Mouse (Mus musculus): ENCODE measurements around the gene Arid1b. TPM values are rescaled to one million over a fixed set of nuclear protein-coding genes. Genes with fewer than 3 reads are reported as not detected.

The Arid1b gene
- polyA plus RNA-seq, 1 experiment from 2014 or later = 12.2 TPM

GRCm38 (mm10) chr17:5216965-5217546, 222.9 kb downstream of the Arid1b start:
- H3K9me3 ChIP-seq (ENCODE audit: control insufficient read depth, low read length) = no peaks in the 10 kb centered on the region
- H3K27ac ChIP-seq (ENCODE audit: low read depth, low read length) = no peak overlapping the region
- peak; percentile 44; the same call in 1 of the 2 replicates for ATAC-seq (ENCODE audit: low FRiP score)
- DNase-seq (ENCODE audit: low spot score, missing footprints) = no peak
- H3K4me1 ChIP-seq (ENCODE audit: control insufficient read depth, insufficient read depth, low read length) = peaks cover 2% of the 10 kb centered on the region; the same call in 1 of the 2 replicates
- no peaks in the 10 kb centered on the region for H3K27me3 ChIP-seq (ENCODE audit: control insufficient read depth, insufficient read depth, low read length)
- H3K4me3 ChIP-seq (ENCODE audit: low read depth, low read length) = no peak overlapping the region
- WGBS = 40% methylated on average over 10 of the region's 10 CpGs
- H3K9ac ChIP-seq (ENCODE audit: low read length) = no peak overlapping the region
- H3K36me3 ChIP-seq (ENCODE audit: control insufficient read depth, insufficient read depth, low read length) = no peaks in the 10 kb centered on the region
- no peak overlapping the region for H3K4me2 ChIP-seq

DNA sequence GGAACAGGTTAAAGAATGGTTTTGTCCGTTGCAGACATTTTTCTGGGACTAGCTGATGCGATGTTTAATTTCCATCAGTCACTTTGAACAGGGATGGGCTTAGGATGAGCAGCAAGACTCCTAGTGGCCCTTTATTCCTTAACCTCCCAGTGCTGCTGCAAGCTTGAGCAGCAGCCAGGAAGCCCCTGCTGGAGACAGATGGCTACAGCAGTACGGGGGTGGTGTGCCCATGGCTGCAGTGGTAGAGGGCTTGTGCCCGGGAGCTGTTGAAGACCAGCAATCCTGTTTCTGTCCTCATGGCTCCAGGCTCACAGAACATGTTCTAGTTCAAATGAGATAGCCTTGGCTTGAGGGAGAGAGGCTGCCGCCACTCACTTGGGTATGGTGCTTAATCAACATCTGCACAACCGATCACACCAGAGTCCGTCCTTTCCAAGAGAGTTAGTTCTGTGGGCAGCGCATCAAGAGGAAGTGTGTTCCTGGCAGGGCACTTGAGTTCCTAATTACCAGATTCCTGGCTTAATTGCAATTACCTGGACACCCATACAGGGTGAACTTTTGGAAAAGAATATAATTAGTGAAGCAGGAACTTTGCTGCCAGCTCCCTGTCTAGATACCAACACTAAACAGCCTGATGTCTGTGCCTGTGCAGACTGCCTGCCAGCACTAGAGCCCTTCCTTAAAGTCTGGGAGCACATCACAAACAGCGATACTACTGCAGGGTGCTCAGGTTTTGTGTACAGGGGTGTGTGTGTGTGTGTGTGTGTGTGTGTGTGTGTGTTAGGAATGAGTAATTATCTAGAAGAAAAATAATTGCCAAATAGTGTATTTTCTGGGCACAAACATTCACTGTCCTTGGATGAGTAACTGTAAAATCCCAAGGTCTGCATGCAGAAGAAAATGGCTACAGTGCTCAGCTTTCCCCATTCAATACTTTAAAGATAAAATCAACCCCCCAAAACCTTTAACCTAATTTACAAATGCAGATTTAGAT, 224.0 kb downstream of the Arid1b start:
- no peaks in the 10 kb centered on the region for H3K36me3 ChIP-seq (ENCODE audit: control insufficient read depth, insufficient read depth, low read length)
- H3K4me2 ChIP-seq = no peak overlapping the region
- WGBS = 82% methylated on average over 9 of the region's 9 CpGs
- no peak overlapping the region for H3K4me3 ChIP-seq (ENCODE audit: low read depth, low read length)
- ATAC-seq (ENCODE audit: low FRiP score) (0 out of 2 replicates have a peak, but pooled peaks have one; percentile 44), DNase-seq (ENCODE audit: low spot score, missing footprints) (no peak)
- no peaks in the 10 kb centered on the region for H3K9me3 ChIP-seq (ENCODE audit: control insufficient read depth, low read length)
- H3K9ac ChIP-seq (ENCODE audit: low read length) = no peak overlapping the region
- H3K27ac ChIP-seq (ENCODE audit: low read depth, low read length) = no peak overlapping the region
- H3K27me3 ChIP-seq (ENCODE audit: control insufficient read depth, insufficient read depth, low read length) = no peaks in the 10 kb centered on the region
- H3K4me1 ChIP-seq (ENCODE audit: control insufficient read depth, insufficient read depth, low read length) = 0 out of 2 replicates have a peak, but pooled peaks cover 2% of the 10 kb centered on the region

GRCm38 (mm10) chr17:5218955-5219557, 224.9 kb downstream of the Arid1b start:
- Histone ChIP-seq H3K27me3 (ENCODE audit: control insufficient read depth, insufficient read depth, low read length) (no peaks in the 10 kb centered on the region), H3K4me3 (ENCODE audit: low read depth, low read length) (no peak overlapping the region), H3K36me3 (ENCODE audit: control insufficient read depth, insufficient read depth, low read length) (no peaks in the 10 kb centered on the region), H3K27ac (ENCODE audit: low read depth, low read length) (no peak overlapping the region), H3K4me2 (no peak overlapping the region), H3K4me1 (ENCODE audit: control insufficient read depth, insufficient read depth, low read length) (no peaks in the 10 kb centered on the region), H3K9me3 (ENCODE audit: control insufficient read depth, low read length) (no peaks in the 10 kb centered on the region), H3K9ac (ENCODE audit: low read length) (no peak overlapping the region)
- WGBS = 84% methylated on average over 6 of the region's 6 CpGs
- no peak for DNase-seq (ENCODE audit: low spot score, missing footprints)
- ATAC-seq (ENCODE audit: low FRiP score) = no peak

GRCm38 (mm10) chr17:5221041-5221440, 226.9 kb downstream of the Arid1b start:
- Histone ChIP-seq H3K27me3 (ENCODE audit: control insufficient read depth, insufficient read depth, low read length) (no peaks in the 10 kb centered on the region), H3K4me1 (ENCODE audit: control insufficient read depth, insufficient read depth, low read length) (no peaks in the 10 kb centered on the region), H3K27ac (ENCODE audit: low read depth, low read length) (no peak overlapping the region), H3K9ac (ENCODE audit: low read length) (no peak overlapping the region), H3K4me2 (no peak overlapping the region), H3K36me3 (ENCODE audit: control insufficient read depth, insufficient read depth, low read length) (no peaks in the 10 kb centered on the region), H3K4me3 (ENCODE audit: low read depth, low read length) (no peak overlapping the region), H3K9me3 (ENCODE audit: control insufficient read depth, low read length) (no peaks in the 10 kb centered on the region)
- DNase-seq (ENCODE audit: low spot score, missing footprints) (no peak), ATAC-seq (ENCODE audit: low FRiP score) (no peak)
- WGBS = 73% methylated on average over 8 of the region's 8 CpGs

DNA sequence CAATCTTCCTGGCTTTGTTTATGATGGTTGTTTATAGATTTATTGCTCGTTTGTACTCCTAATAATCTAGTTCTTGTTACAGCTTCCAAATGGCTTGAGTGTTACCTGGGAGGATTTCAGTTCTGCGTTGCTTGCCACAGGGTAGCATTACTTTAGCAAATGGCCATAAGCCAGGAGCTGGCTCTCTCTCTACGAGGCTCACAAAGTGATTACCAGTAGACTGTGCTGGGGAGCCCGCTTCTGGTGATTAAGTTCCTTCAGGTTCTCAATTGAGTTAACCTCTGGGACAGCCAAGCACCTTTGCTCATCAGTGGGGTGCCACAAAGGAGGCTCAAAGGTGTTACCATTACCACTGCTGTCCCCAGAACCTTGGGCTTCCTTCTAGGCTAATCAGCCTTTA, 227.4 kb downstream of the Arid1b start:
- WGBS = 82% methylated on average over 4 of the region's 4 CpGs
- DNase-seq (ENCODE audit: low spot score, missing footprints) (no peak), ATAC-seq (ENCODE audit: low FRiP score) (no peak)
- H3K9ac ChIP-seq (ENCODE audit: low read length) = no peak overlapping the region
- no peaks in the 10 kb centered on the region for H3K27me3 ChIP-seq (ENCODE audit: control insufficient read depth, insufficient read depth, low read length)
- H3K4me2 ChIP-seq = no peak overlapping the region
- H3K4me1 ChIP-seq (ENCODE audit: control insufficient read depth, insufficient read depth, low read length) = no peaks in the 10 kb centered on the region
- H3K27ac ChIP-seq (ENCODE audit: low read depth, low read length) = no peak overlapping the region
- no peaks in the 10 kb centered on the region for H3K36me3 ChIP-seq (ENCODE audit: control insufficient read depth, insufficient read depth, low read length)
- H3K4me3 ChIP-seq (ENCODE audit: low read depth, low read length) = no peak overlapping the region
- H3K9me3 ChIP-seq (ENCODE audit: control insufficient read depth, low read length) = no peaks in the 10 kb centered on the region

GRCm38 (mm10) chr17:5222827-5223226, 228.7 kb downstream of the Arid1b start:
- no peak overlapping the region for H3K27ac ChIP-seq (ENCODE audit: low read depth, low read length)
- no peaks in the 10 kb centered on the region for H3K27me3 ChIP-seq (ENCODE audit: control insufficient read depth, insufficient read depth, low read length)
- 14% methylated on average over 2 of the region's 2 CpGs for WGBS

DNA sequence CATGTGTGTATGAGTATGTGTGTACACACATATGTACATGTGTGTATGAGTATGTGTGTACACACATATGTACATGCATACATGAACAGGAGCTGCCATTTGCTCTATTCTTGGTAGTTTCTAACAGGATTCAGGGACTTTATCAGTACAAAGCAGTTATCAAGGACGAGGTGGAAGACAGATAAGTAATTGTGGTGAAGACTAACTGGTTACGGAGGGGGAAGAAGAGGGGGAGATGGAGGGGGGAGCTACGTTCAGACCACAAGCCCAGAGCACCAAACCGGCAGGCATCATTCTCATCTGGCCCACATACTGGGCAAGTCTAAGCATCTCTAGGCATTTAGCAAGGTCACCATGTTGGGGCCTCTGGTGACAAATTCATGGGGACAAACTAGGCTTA, 230.8 kb downstream of the Arid1b start:
- Histone ChIP-seq H3K27me3 (ENCODE audit: control insufficient read depth, insufficient read depth, low read length) (no peaks in the 10 kb centered on the region), H3K27ac (ENCODE audit: low read depth, low read length) (no peak overlapping the region), H3K4me1 (ENCODE audit: control insufficient read depth, insufficient read depth, low read length) (peaks cover 4% of the 10 kb centered on the region; the same call in 1 of the 2 replicates), H3K4me3 (ENCODE audit: low read depth, low read length) (no peak overlapping the region), H3K9ac (ENCODE audit: low read length) (no peak overlapping the region), H3K36me3 (ENCODE audit: control insufficient read depth, insufficient read depth, low read length) (no peaks in the 10 kb centered on the region), H3K9me3 (ENCODE audit: control insufficient read depth, low read length) (no peaks in the 10 kb centered on the region), H3K4me2 (no peak overlapping the region)
- 92% methylated on average over 4 of the region's 4 CpGs for WGBS
- DNase-seq (ENCODE audit: low spot score, missing footprints) = no peak
- no peak for ATAC-seq (ENCODE audit: low FRiP score)

More at GRCm38 (mm10) chr17:5222827-5223226, 228.7 kb downstream of the Arid1b start:
- Histone ChIP-seq H3K4me2 (no peak overlapping the region), H3K9me3 (ENCODE audit: control insufficient read depth, low read length) (no peaks in the 10 kb centered on the region), H3K36me3 (ENCODE audit: control insufficient read depth, insufficient read depth, low read length) (no peaks in the 10 kb centered on the region), H3K4me3 (ENCODE audit: low read depth, low read length) (no peak overlapping the region), H3K4me1 (ENCODE audit: control insufficient read depth, insufficient read depth, low read length) (no peaks in the 10 kb centered on the region), H3K9ac (ENCODE audit: low read length) (no peak overlapping the region)
- no peak for ATAC-seq (ENCODE audit: low FRiP score)
- no peak for DNase-seq (ENCODE audit: low spot score, missing footprints)

- H3K36me3 ChIP-seq (ENCODE audit: control insufficient read depth, insufficient read depth, low read length) = no peaks in the 10 kb centered on the region
- H3K4me2 ChIP-seq = no peak overlapping the region
- peaks cover 4% of the 10 kb centered on the region; the same call in 1 of the 2 replicates for H3K4me1 ChIP-seq (ENCODE audit: control insufficient read depth, insufficient read depth, low read length)
- DNase-seq (ENCODE audit: low spot score, missing footprints) = no peak
- no peaks in the 10 kb centered on the region for H3K9me3 ChIP-seq (ENCODE audit: control insufficient read depth, low read length)
- H3K9ac ChIP-seq (ENCODE audit: low read length) = no peak overlapping the region
- H3K27me3 ChIP-seq (ENCODE audit: control insufficient read depth, insufficient read depth, low read length) = no peaks in the 10 kb centered on the region
- H3K27ac ChIP-seq (ENCODE audit: low read depth, low read length) = no peak overlapping the region
- H3K4me3 ChIP-seq (ENCODE audit: low read depth, low read length) = no peak overlapping the region
- 92% methylated on average over 6 of the region's 6 CpGs for WGBS
- ATAC-seq (ENCODE audit: low FRiP score) = no peak
These were observed 233.0 kb downstream of the Arid1b start for GRCm38 (mm10) chr17:5227136-5227535.
